Mouse (Mus musculus) kidney, postnatal 0 days (tissue): ENCODE data around the gene Cyp2j6. TPM values are rescaled to one million over a fixed set of nuclear protein-coding genes. Genes with fewer than 3 reads are reported as not detected.
A peak's percentile ranks its signal among the peaks of the same experiment; 100 is the strongest.
"Not testable (repeated sequence)": the region's sequence is repeated elsewhere in the genome, so short reads cannot be mapped to it uniquely, and the experiment has no call there.

Source experiments
- ATAC-seq: fragments of 200-750 bp; cut with Nextera tagmentation; replicated peaks from 2 replicates; pipeline ENCODE4 v1.8.0; 2017; ENCODE audit warnings: low read depth, moderate number of reproducible peaks, moderate TSS enrichment, moderate library complexity; ENCODE audit not compliant: low FRiP score
- DNase-seq: peaks from one replicate; pipeline ENCODE4 v3.0.0-alpha.2; 2016; ENCODE audit warnings: low spot score
- H3K27ac ChIP-seq: fragments of 300-500 bp; sonication (generic); 2 replicates; pipeline ENCODE4 v1.5.1; 2014; ENCODE audit warnings: mild to moderate bottlenecking
- H3K27me3 ChIP-seq: fragments of 300-500 bp; sonication (generic); 2 replicates; pipeline ENCODE4 v1.6.1; 2014; ENCODE audit warnings: low read length, mixed read lengths; ENCODE audit not compliant: insufficient read depth
- H3K36me3 ChIP-seq: fragments of 300-500 bp; sonication (generic); 2 replicates; pipeline ENCODE4 v1.6.1; 2014; ENCODE audit warnings: low read length, mixed read lengths; ENCODE audit not compliant: insufficient read depth
- H3K4me1 ChIP-seq: fragments of 300-500 bp; sonication (generic); replicated peaks from 2 replicates; pipeline ENCODE4 v1.6.1; 2014; ENCODE audit warnings: antibody characterized with exemption, low read length, mixed read lengths; ENCODE audit not compliant: insufficient read depth
- H3K4me2 ChIP-seq: fragments of 300-500 bp; sonication (generic); 2 replicates; pipeline ENCODE4 v1.6.1; 2014; ENCODE audit warnings: mild to moderate bottlenecking, low read length, moderate library complexity, mixed read lengths
- H3K4me3 ChIP-seq: fragments of 300-500 bp; sonication (generic); replicated peaks from 2 replicates; pipeline ENCODE4 v1.5.1; 2014; ENCODE audit warnings: low read depth, low read length
- H3K9ac ChIP-seq: fragments of 300-500 bp; sonication (generic); 2 replicates; pipeline ENCODE4 v1.6.1; 2014; ENCODE audit warnings: low read depth, low read length
- H3K9me3 ChIP-seq: fragments of 300-500 bp; sonication (generic); replicated peaks from 2 replicates; pipeline ENCODE4 v1.6.1; 2016; ENCODE audit warnings: low read length, inconsistent platforms, mixed read lengths
- CTCF ChIP-seq: IDR thresholded peaks from 2 replicates; pipeline ENCODE4 v1.5.1; 2016; ENCODE audit warnings: antibody characterized with exemption, low read depth, mild to moderate bottlenecking, moderate library complexity
- WGBS: fragments of 180-500 bp; shearing (Covaris S2); extraction: QIAGEN DNeasy Blood & Tissue Kit; methylation state at CpG from one replicate; pipeline ENCODE4 v1.1.7; 2014; 5-methylcytosine and 5-hydroxymethylcytosine counted together
- polyA plus RNA-seq: library from polyadenylated mRNA; unstranded; fragments of >200 nt; fragmentation: Nextera tagmentation; extraction: Ambion mirVana; gene quantifications from 2 replicates; pipeline ENCODE4 v1.2.1, GENCODE M21; 2015

Cyp2j6 gene
- 32.5 and 33.4 TPM in 2 replicates for polyA plus RNA-seq

- peak; percentile 94 for DNase-seq
- peak; percentile 97 for ATAC-seq
- Histone ChIP-seq H3K27ac (peak within 1 kb of the TSS; percentile 82), H3K9ac (peak within 1 kb of the TSS; percentile 83), H3K4me1 (no peaks in the 10 kb centered on the region), H3K4me2 (peak within 1 kb of the TSS; percentile 73), H3K9me3 (no peaks in the 10 kb centered on the region), H3K36me3 (no peaks in the 10 kb centered on the region), H3K27me3 (no peaks in the 10 kb centered on the region), H3K4me3 (peak within 1 kb of the TSS; percentile 62)
- TF ChIP-seq CTCF = no peak
- WGBS = under 1% methylated on average over 16 of the region's 16 CpGs
Observed at GRCm38 (mm10) chr4:96553133-96553819, at the start of gene Cyp2j6. Cyp2j6 (minus strand) TSS chr4:96553661.

GRCm38 (mm10) chr4:96591791-96592150 is 38.3 kb upstream of the Cyp2j6 start:
- ATAC-seq (peak; percentile 71), DNase-seq (no peak)
- Histone ChIP-seq H3K27me3 (no peaks in the 10 kb centered on the region), H3K36me3 (no peaks in the 10 kb centered on the region), H3K4me2 (peak overlapping the region; percentile 78), H3K9ac (peak overlapping the region; percentile 65; the same call in 1 of the 2 replicates), H3K27ac (peak overlapping the region; percentile 80; the same call in 1 of the 2 replicates), H3K4me3 (peak overlapping the region; percentile 45), H3K4me1 (0 out of 2 replicates have a peak, but pooled peaks cover 4% of the 10 kb centered on the region), H3K9me3 (no peaks in the 10 kb centered on the region)
- WGBS = 34% methylated on average over 4 of the region's 4 CpGs
- TF ChIP-seq CTCF = peak; percentile 42; the same call in 1 of the 2 replicates

GRCm38 (mm10) chr4:96590911-96591790 is 37.7 kb upstream of the Cyp2j6 start, which contains the start of gene Cyp2j9:
Cyp2j9 (minus strand) TSS chr4:96591578.
- H3K4me3 ChIP-seq = peak within 1 kb of the TSS; percentile 45
- no peaks in the 10 kb centered on the region for H3K9me3 ChIP-seq
- H3K9ac ChIP-seq = peak within 1 kb of the TSS; percentile 65
- H3K27me3 ChIP-seq = no peaks in the 10 kb centered on the region
- H3K27ac ChIP-seq = peak within 1 kb of the TSS; percentile 80
- peak within 1 kb of the TSS; percentile 78 for H3K4me2 ChIP-seq
- 0 out of 2 replicates have a peak, but pooled peaks cover 4% of the 10 kb centered on the region for H3K4me1 ChIP-seq
- no peaks in the 10 kb centered on the region for H3K36me3 ChIP-seq
- TF ChIP-seq CTCF = no peak
- 6% methylated on average over 18 of the region's 18 CpGs for WGBS
- peak; percentile 95 for ATAC-seq
- DNase-seq = peak; percentile 94

GRCm38 (mm10) chr4:96581425-96582088 is 28.1 kb upstream of the Cyp2j6 start:
- Histone ChIP-seq H3K4me2 (no peak overlapping the region), H3K36me3 (no peaks in the 10 kb centered on the region), H3K4me3 (no peak overlapping the region), H3K27ac (no peak overlapping the region), H3K9ac (no peak overlapping the region), H3K9me3 (no peaks in the 10 kb centered on the region), H3K4me1 (no peaks in the 10 kb centered on the region), H3K27me3 (no peaks in the 10 kb centered on the region)
- no peak for DNase-seq
- TF ChIP-seq CTCF = no peak
- no peak for ATAC-seq
- whole genome bisulfite sequencing = 79% methylated on average over 1 of the region's 1 CpGs

GRCm38 (mm10) chr4:96580351-96580750 is 26.9 kb upstream of the Cyp2j6 start:
- not testable (repeated sequence) for H3K27ac ChIP-seq, ATAC-seq, H3K4me2 ChIP-seq, DNase-seq, H3K36me3 ChIP-seq, H3K4me3 ChIP-seq, H3K4me1 ChIP-seq, H3K9ac ChIP-seq, H3K9me3 ChIP-seq, H3K27me3 ChIP-seq
- WGBS = 57% methylated on average over 6 of the region's 6 CpGs

GRCm38 (mm10) chr4:96569442-96569841 is 16.0 kb upstream of the Cyp2j6 start:
- H3K4me1 ChIP-seq = no peaks in the 10 kb centered on the region
- H3K4me3 ChIP-seq = no peak overlapping the region
- DNase-seq (no peak), ATAC-seq (no peak)
- WGBS = 44% methylated on average over 3 of the region's 3 CpGs
- H3K4me2 ChIP-seq = no peak overlapping the region
- no peak for TF ChIP-seq CTCF
- H3K9ac ChIP-seq = no peak overlapping the region
- no peaks in the 10 kb centered on the region for H3K27me3 ChIP-seq
- no peaks in the 10 kb centered on the region for H3K9me3 ChIP-seq
- no peaks in the 10 kb centered on the region for H3K36me3 ChIP-seq
- H3K27ac ChIP-seq = no peak overlapping the region
